Mouse (Mus musculus) E14TG2a.4 (cell line): ENCODE measurements at regions not wholly inside any gene's neighbourhood (a gene's known extent, or its start where the extent isn't known, plus 50 kb on each side); places are given as distances from the start of the nearest gene placed in this dataset.

Experiments used
- H3K27me3 ChIP-seq: 2 replicates; pipeline ENCODE4 v1.6.1; 2014; ENCODE audit warnings: low read length, control low read depth; ENCODE audit not compliant: insufficient read depth
- H3K36me3 ChIP-seq: 2 replicates; pipeline ENCODE4 v1.6.1; 2014; ENCODE audit warnings: low read length, control low read depth; ENCODE audit not compliant: insufficient read depth
- H3K4me1 ChIP-seq: replicated peaks from 2 replicates; pipeline ENCODE4 v1.6.1; 2014; ENCODE audit warnings: low read depth, low read length, control low read depth
- H3K4me3 ChIP-seq: replicated peaks from 2 replicates; pipeline ENCODE4 v1.5.1; 2014; ENCODE audit warnings: mild to moderate bottlenecking, low read length
- H3K9me3 ChIP-seq: 2 replicates; pipeline ENCODE4 v1.6.1; 2014; ENCODE audit warnings: low read length, control low read depth
- CTCF ChIP-seq: conservative IDR thresholded peaks from 2 replicates; pipeline ENCODE4 v1.5.1; 2014; ENCODE audit warnings: low read length
- NANOG ChIP-seq: IDR thresholded peaks from 2 replicates; pipeline ENCODE4 v1.6.1; 2014; ENCODE audit warnings: borderline replicate concordance, low read length, mixed read lengths
- POU5F1 ChIP-seq: IDR thresholded peaks from 2 replicates; pipeline ENCODE4 v1.6.1; 2014; ENCODE audit warnings: low read length, borderline replicate concordance

DNA sequence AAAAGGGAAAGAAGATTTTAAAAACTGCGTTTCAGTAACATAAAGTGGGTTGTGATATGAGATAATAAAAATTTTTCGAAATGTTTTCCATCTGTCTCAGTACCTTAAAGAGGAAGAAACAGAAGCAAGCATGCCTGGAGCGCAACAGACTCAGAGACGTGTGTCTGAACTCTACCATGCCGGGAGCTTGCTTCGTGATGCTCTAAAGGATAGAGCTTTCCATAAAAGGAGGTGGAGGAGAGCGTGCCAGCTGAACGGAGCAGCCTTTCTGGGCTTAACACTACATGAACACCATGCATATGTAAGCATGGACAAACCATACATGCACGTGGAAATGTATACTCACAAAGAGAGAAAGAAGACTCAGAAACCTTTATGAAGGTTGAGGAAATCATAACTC, 387.5 kb upstream of the Slc7a11 start:
- no peak for TF ChIP-seq NANOG
- no peak for TF ChIP-seq CTCF
- TF ChIP-seq POU5F1: no peak

GRCm38 (mm10) chr3:50842216-50842615, 382.0 kb upstream of the Noct start:
- H3K4me1 ChIP-seq: no peaks in the 10 kb centered on the region
- H3K36me3 ChIP-seq: no peaks in the 10 kb centered on the region
- H3K9me3 ChIP-seq: no peaks in the 10 kb centered on the region
- H3K27me3 ChIP-seq: no peaks in the 10 kb centered on the region
- TF ChIP-seq POU5F1: no peak
- no peak for TF ChIP-seq CTCF
- no peak for TF ChIP-seq NANOG
- H3K4me3 ChIP-seq: no peak overlapping the region

More for the DNA sequence above, 387.5 kb upstream of the Slc7a11 start:
- Histone ChIP-seq H3K4me1 (no peaks in the 10 kb centered on the region), H3K36me3 (no peaks in the 10 kb centered on the region), H3K4me3 (no peak overlapping the region), H3K9me3 (no peaks in the 10 kb centered on the region), H3K27me3 (no peaks in the 10 kb centered on the region)

GRCm38 (mm10) chr3:50844835-50845301, 379.4 kb upstream of the Noct start:
- Histone ChIP-seq H3K36me3 (no peaks in the 10 kb centered on the region), H3K27me3 (no peaks in the 10 kb centered on the region), H3K4me3 (no peak overlapping the region), H3K4me1 (no peaks in the 10 kb centered on the region), H3K9me3 (no peaks in the 10 kb centered on the region)
- no peak for TF ChIP-seq CTCF
- no peak for TF ChIP-seq NANOG
- no peak for TF ChIP-seq POU5F1

DNA sequence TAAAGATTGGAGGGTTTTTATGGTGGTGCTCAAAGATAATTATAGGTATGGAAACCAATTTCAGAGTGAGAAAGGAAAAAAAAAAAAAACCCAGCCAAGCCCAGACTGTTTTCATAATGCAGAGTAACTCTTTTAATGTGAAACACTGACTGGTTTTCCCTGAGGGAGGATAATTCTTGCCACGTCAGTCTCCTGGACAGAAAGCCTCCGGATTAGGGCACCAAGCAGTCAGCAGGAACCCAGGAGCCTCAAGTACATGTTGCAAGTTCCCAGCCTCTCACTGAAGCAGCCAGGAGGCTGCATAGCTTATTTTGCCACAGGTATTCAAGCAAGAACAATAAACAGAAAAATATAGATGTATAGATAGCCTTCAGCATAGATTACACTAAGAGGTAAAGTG, 378.9 kb upstream of the Noct start:
- Histone ChIP-seq H3K36me3 (no peaks in the 10 kb centered on the region), H3K9me3 (no peaks in the 10 kb centered on the region), H3K4me3 (no peak overlapping the region), H3K4me1 (no peaks in the 10 kb centered on the region), H3K27me3 (no peaks in the 10 kb centered on the region)
- TF ChIP-seq POU5F1 (no peak), CTCF (no peak), NANOG (no peak)

- Histone ChIP-seq H3K27me3 (no peaks in the 10 kb centered on the region), H3K4me1 (no peaks in the 10 kb centered on the region), H3K36me3 (no peaks in the 10 kb centered on the region), H3K9me3 (no peaks in the 10 kb centered on the region), H3K4me3 (no peak overlapping the region)
- TF ChIP-seq POU5F1 (no peak), CTCF (no peak), NANOG (no peak)
Observed at GRCm38 (mm10) chr3:50848528-50848927, 375.7 kb upstream of the Noct start.

GRCm38 (mm10) chr3:50851083-50851637, 373.1 kb upstream of the Noct start:
- H3K9me3 ChIP-seq: no peaks in the 10 kb centered on the region
- no peaks in the 10 kb centered on the region for H3K36me3 ChIP-seq
- H3K4me3 ChIP-seq: no peak overlapping the region
- TF ChIP-seq NANOG (no peak), POU5F1 (no peak), CTCF (no peak)
- no peaks in the 10 kb centered on the region for H3K4me1 ChIP-seq
- no peaks in the 10 kb centered on the region for H3K27me3 ChIP-seq

DNA sequence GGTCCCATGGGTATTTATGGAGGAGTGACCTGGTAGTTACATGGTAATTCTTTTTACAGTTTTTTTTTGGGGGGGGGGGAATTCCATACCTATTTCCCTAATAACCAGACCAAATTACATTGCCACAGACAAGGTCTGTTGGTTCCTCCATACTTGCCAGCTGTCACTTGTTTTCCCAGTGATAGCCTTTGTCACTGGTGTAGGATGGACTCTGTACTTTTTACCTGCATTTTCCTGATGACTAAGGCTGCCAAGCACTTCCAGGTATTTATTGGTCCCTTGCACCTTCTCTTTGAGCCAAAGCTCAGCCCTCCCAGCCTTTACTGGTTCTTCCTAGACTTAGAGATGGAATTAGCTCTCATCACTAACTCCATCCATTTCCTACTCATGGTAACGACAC, 357.1 kb upstream of the Noct start:
- Histone ChIP-seq H3K4me3 (no peak overlapping the region), H3K36me3 (no peaks in the 10 kb centered on the region), H3K27me3 (no peaks in the 10 kb centered on the region), H3K9me3 (no peaks in the 10 kb centered on the region), H3K4me1 (no peaks in the 10 kb centered on the region)
- TF ChIP-seq CTCF (no peak), NANOG (no peak), POU5F1 (no peak)

GRCm38 (mm10) chr3:50869211-50869610, 355.0 kb upstream of the Noct start:
- no peak for TF ChIP-seq NANOG
- TF ChIP-seq CTCF: no peak
- TF ChIP-seq POU5F1: no peak
- H3K4me3 ChIP-seq: no peak overlapping the region
- no peaks in the 10 kb centered on the region for H3K27me3 ChIP-seq
- H3K36me3 ChIP-seq: no peaks in the 10 kb centered on the region
- H3K9me3 ChIP-seq: no peaks in the 10 kb centered on the region
- no peaks in the 10 kb centered on the region for H3K4me1 ChIP-seq

- no peak overlapping the region for H3K4me3 ChIP-seq
- peaks cover 23% of the 10 kb centered on the region for H3K4me1 ChIP-seq
- H3K9me3 ChIP-seq: no peaks in the 10 kb centered on the region
- no peak for TF ChIP-seq CTCF
- TF ChIP-seq POU5F1: no peak
- no peak for TF ChIP-seq NANOG
- H3K27me3 ChIP-seq: no peaks in the 10 kb centered on the region
- H3K36me3 ChIP-seq: no peaks in the 10 kb centered on the region
Observed at GRCm38 (mm10) chr3:50879050-50879449, 345.2 kb upstream of the Noct start.
